Mouse (Mus musculus) liver, embryonic 13.5 days (tissue): ENCODE results near the gene Trpm3. TPM values are rescaled to one million over a fixed set of nuclear protein-coding genes. Genes with fewer than 3 reads are reported as not detected.

Experiments
- ATAC-seq: fragments of 200-750 bp; cut with Nextera tagmentation; 2 replicates; pipeline ENCODE4 v1.8.0; 2017; ENCODE audit warnings: low read depth, mild to moderate bottlenecking, moderate number of reproducible peaks, moderate library complexity
- DNase-seq: peaks from one replicate; pipeline ENCODE4 v3.0.0; 2022
- H3K27ac ChIP-seq: fragments of 300-500 bp; sonication (generic); 2 replicates; pipeline ENCODE4 v1.5.1; 2015; ENCODE audit warnings: moderate library complexity, mild to moderate bottlenecking, inconsistent platforms
- H3K27me3 ChIP-seq: fragments of 300-500 bp; sonication (generic); 2 replicates; pipeline ENCODE4 v1.6.1; 2015; ENCODE audit warnings: mild to moderate bottlenecking, inconsistent platforms
- H3K36me3 ChIP-seq: fragments of 300-500 bp; sonication (generic); 2 replicates; pipeline ENCODE4 v1.6.1; 2015; ENCODE audit warnings: mild to moderate bottlenecking, inconsistent platforms
- H3K4me1 ChIP-seq: fragments of 300-500 bp; sonication (generic); replicated peaks from 2 replicates; pipeline ENCODE4 v1.6.1; 2015; ENCODE audit warnings: inconsistent platforms
- H3K4me2 ChIP-seq: fragments of 300-500 bp; sonication (generic); 2 replicates; pipeline ENCODE4 v1.6.1; 2015; ENCODE audit warnings: inconsistent platforms, mild to moderate bottlenecking, moderate library complexity
- H3K4me3 ChIP-seq: fragments of 300-500 bp; sonication (generic); replicated peaks from 2 replicates; pipeline ENCODE4 v1.5.1; 2015; ENCODE audit warnings: mild to moderate bottlenecking, inconsistent platforms
- H3K9ac ChIP-seq: fragments of 300-500 bp; sonication (generic); 2 replicates; pipeline ENCODE4 v1.6.1; 2015; ENCODE audit warnings: mild to moderate bottlenecking, inconsistent platforms
- H3K9me3 ChIP-seq: fragments of 300-500 bp; sonication (generic); replicated peaks from 2 replicates; pipeline ENCODE4 v1.6.1; 2016; ENCODE audit warnings: inconsistent platforms
- WGBS: fragments of 180-500 bp; shearing (Covaris S2); methylation state at CpG from one replicate; pipeline ENCODE4 v1.1.7; 2015; ENCODE audit not compliant: insufficient replicate concordance; 5-methylcytosine and 5-hydroxymethylcytosine counted together
- polyA plus RNA-seq: library from polyadenylated mRNA; unstranded; fragments of >200 nt; fragmentation: Nextera tagmentation; extraction: Ambion mirVana; gene quantifications from 2 replicates; pipeline ENCODE4 v1.2.1, GENCODE M21; 2015

Trpm3 gene
- polyA plus RNA-seq, 1 experiment from 2014 or later: 0.08 TPM

GRCm38 (mm10) chr19:22657251-22657650 is 518.4 kb downstream of the Trpm3 start:
- WGBS: 62% methylated on average over 4 of the region's 4 CpGs
- no peak overlapping the region for H3K9ac ChIP-seq
- ATAC-seq: no peak

GRCm38 (mm10) chr19:22665401-22665800 is 526.6 kb downstream of the Trpm3 start:
- H3K9me3 ChIP-seq: no peaks in the 10 kb centered on the region
- DNase-seq (no peak), ATAC-seq (no peak)
- no peaks in the 10 kb centered on the region for H3K36me3 ChIP-seq
- H3K4me2 ChIP-seq: no peak overlapping the region
- no peaks in the 10 kb centered on the region for H3K4me1 ChIP-seq
- WGBS: 61% methylated on average over 4 of the region's 4 CpGs
- H3K27me3 ChIP-seq: no peaks in the 10 kb centered on the region
- H3K4me3 ChIP-seq: no peak overlapping the region
- H3K9ac ChIP-seq: no peak overlapping the region
- H3K27ac ChIP-seq: no peak overlapping the region

More at GRCm38 (mm10) chr19:22657251-22657650, 518.4 kb downstream of the Trpm3 start:
- Histone ChIP-seq H3K36me3 (no peaks in the 10 kb centered on the region), H3K4me1 (no peaks in the 10 kb centered on the region), H3K4me2 (no peak overlapping the region), H3K27ac (no peak overlapping the region), H3K9me3 (no peaks in the 10 kb centered on the region), H3K27me3 (no peaks in the 10 kb centered on the region), H3K4me3 (no peak overlapping the region)
- no peak for DNase-seq

DNA sequence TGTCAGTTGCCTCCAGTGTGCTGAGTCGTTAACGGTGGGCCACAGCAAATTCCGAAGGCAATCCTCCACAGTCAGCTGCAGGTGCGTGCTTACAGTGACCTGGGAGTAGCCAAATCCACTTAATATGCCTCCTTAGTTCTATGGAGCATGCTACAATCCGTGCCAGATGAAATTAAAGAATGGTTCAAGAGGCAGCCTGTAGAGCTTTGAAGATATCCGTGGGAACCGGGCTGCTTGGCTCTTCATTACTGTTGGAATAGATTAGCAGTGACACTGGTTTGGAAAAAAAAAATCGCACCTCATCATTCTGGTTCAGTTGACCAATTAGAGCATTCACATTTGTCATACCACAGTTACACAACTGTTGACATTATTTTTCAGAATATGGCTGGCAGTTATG is 531.4 kb downstream of the Trpm3 start:
- whole genome bisulfite sequencing: 71% methylated on average over 8 of the region's 8 CpGs
- H3K9ac ChIP-seq: no peak overlapping the region
- no peak for DNase-seq

DNA sequence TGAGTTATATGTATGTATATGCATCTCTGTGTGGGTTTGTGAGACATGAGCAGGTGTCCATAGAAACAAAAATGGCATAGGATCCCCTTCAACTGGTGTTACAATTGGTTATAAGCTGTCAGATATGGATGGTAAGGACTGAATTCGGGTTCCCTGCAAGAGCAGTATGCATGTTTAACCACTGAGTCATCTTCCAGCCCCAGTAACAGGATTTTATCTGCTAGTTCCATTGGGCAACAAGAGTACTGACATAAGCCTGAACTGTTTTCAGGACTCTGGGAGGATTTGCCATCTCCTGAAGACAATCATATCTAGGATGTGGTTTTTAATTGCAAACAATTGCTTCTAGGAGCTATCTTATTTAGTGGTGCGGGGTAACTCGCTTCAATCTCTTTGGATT is 534.0 kb downstream of the Trpm3 start:
- no peak overlapping the region for H3K4me2 ChIP-seq
- no peak overlapping the region for H3K9ac ChIP-seq
- H3K4me3 ChIP-seq: no peak overlapping the region
- H3K27ac ChIP-seq: no peak overlapping the region
- 69% methylated on average over 3 of the region's 3 CpGs for WGBS
- no peaks in the 10 kb centered on the region for H3K9me3 ChIP-seq
- H3K4me1 ChIP-seq: no peaks in the 10 kb centered on the region
- no peaks in the 10 kb centered on the region for H3K36me3 ChIP-seq
- no peaks in the 10 kb centered on the region for H3K27me3 ChIP-seq
- no peak for DNase-seq
- no peak for ATAC-seq

More for the DNA sequence above, 531.4 kb downstream of the Trpm3 start:
- H3K4me2 ChIP-seq: no peak overlapping the region
- no peaks in the 10 kb centered on the region for H3K4me1 ChIP-seq
- H3K27ac ChIP-seq: no peak overlapping the region
- no peaks in the 10 kb centered on the region for H3K27me3 ChIP-seq
- no peak overlapping the region for H3K4me3 ChIP-seq
- H3K9me3 ChIP-seq: no peaks in the 10 kb centered on the region
- no peaks in the 10 kb centered on the region for H3K36me3 ChIP-seq
- ATAC-seq: no peak

DNA sequence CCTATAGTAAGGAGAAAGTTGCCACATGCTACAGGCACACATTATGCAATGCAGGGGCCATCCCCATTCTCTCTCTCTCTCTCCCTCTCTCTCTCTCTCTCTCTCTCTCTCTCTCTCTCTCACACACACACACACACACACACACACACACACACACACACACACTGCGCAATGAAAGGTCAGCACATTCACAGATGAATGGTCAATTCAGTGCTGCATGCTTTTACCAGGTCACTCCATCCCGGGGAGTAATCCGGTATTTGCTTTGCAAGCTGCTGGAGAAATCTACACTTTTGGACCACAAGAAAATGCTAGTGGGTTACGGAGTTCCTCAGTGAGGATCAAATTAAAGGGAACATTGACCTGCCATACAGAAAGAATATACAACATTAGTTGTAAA is 537.4 kb downstream of the Trpm3 start:
- Histone ChIP-seq H3K27me3 (no peaks in the 10 kb centered on the region), H3K36me3 (no peaks in the 10 kb centered on the region), H3K27ac (no peak overlapping the region), H3K9me3 (no peaks in the 10 kb centered on the region), H3K4me3 (no peak overlapping the region), H3K9ac (no peak overlapping the region), H3K4me1 (no peaks in the 10 kb centered on the region), H3K4me2 (no peak overlapping the region)
- WGBS: 71% methylated on average over 4 of the region's 4 CpGs
- no peak for ATAC-seq
- DNase-seq: no peak

DNA sequence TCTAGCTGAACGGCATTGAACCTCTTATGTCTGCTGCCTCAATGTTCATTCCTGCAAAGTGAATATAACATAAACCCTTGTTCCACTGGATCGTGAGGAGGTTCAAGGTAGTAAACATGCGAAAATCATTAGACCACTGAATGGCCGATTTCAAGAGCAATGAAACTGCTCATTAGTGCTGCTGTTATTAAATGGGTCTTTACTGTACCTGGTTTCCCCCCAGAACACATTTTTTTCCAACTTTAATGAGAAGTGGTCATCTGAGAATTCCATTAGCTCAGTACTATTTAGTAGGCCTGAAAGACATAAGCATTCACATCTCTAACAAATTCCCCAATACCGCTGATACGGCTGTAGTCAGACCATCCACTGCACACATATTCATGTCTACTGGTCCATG is 543.4 kb downstream of the Trpm3 start:
- H3K27ac ChIP-seq: no peak overlapping the region
- DNase-seq (no peak), ATAC-seq (no peak)
- H3K4me1 ChIP-seq: no peaks in the 10 kb centered on the region
- no peaks in the 10 kb centered on the region for H3K9me3 ChIP-seq
- no peak overlapping the region for H3K4me3 ChIP-seq
- H3K9ac ChIP-seq: no peak overlapping the region
- H3K36me3 ChIP-seq: no peaks in the 10 kb centered on the region
- no peaks in the 10 kb centered on the region for H3K27me3 ChIP-seq
- H3K4me2 ChIP-seq: no peak overlapping the region
- 75% methylated on average over 6 of the region's 6 CpGs for WGBS

DNA sequence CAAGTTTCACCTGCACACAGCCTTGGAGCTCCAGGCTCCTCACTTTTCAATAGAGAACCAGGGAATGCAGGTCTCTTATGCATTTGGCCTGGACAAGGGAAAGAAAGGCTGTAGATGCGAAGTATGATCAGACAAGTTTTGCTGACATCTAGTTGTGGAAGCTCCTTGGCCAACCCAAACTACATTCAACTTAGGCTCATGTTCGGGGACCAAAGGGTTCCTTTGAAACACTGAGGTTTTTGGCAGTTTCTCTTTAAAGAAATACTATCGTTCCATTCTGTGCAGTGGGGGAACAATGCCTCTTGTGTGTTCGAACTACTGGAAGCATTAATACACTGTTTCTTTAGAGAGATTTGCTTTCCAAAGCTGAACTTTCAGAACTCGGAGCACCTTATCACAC is 553.1 kb downstream of the Trpm3 start:
- DNase-seq (no peak), ATAC-seq (no peak)
- Histone ChIP-seq H3K27me3 (no peaks in the 10 kb centered on the region), H3K4me2 (no peak overlapping the region), H3K9ac (no peak overlapping the region), H3K27ac (no peak overlapping the region), H3K36me3 (no peaks in the 10 kb centered on the region), H3K4me3 (no peak overlapping the region), H3K4me1 (no peaks in the 10 kb centered on the region), H3K9me3 (no peaks in the 10 kb centered on the region)
- 72% methylated on average over 5 of the region's 5 CpGs for WGBS

GRCm38 (mm10) chr19:22692553-22692952 is 553.7 kb downstream of the Trpm3 start:
- no peak for DNase-seq
- H3K27me3 ChIP-seq: no peaks in the 10 kb centered on the region
- WGBS: 67% methylated on average over 4 of the region's 4 CpGs

GRCm38 (mm10) chr19:22692956-22693355 is 554.1 kb downstream of the Trpm3 start:
- DNase-seq (no peak), ATAC-seq (no peak)
- H3K27ac ChIP-seq: no peak overlapping the region
- H3K4me3 ChIP-seq: no peak overlapping the region
- H3K4me1 ChIP-seq: no peaks in the 10 kb centered on the region
- no peaks in the 10 kb centered on the region for H3K9me3 ChIP-seq
- no peaks in the 10 kb centered on the region for H3K27me3 ChIP-seq
- H3K9ac ChIP-seq: no peak overlapping the region
- H3K36me3 ChIP-seq: no peaks in the 10 kb centered on the region
- H3K4me2 ChIP-seq: no peak overlapping the region
- 56% methylated on average over 5 of the region's 5 CpGs for WGBS

More at GRCm38 (mm10) chr19:22692553-22692952, 553.7 kb downstream of the Trpm3 start:
- no peak overlapping the region for H3K4me3 ChIP-seq
- H3K27ac ChIP-seq: no peak overlapping the region
- H3K36me3 ChIP-seq: no peaks in the 10 kb centered on the region
- no peak overlapping the region for H3K9ac ChIP-seq
- ATAC-seq: no peak
- H3K4me1 ChIP-seq: no peaks in the 10 kb centered on the region
- no peak overlapping the region for H3K4me2 ChIP-seq
- no peaks in the 10 kb centered on the region for H3K9me3 ChIP-seq

DNA sequence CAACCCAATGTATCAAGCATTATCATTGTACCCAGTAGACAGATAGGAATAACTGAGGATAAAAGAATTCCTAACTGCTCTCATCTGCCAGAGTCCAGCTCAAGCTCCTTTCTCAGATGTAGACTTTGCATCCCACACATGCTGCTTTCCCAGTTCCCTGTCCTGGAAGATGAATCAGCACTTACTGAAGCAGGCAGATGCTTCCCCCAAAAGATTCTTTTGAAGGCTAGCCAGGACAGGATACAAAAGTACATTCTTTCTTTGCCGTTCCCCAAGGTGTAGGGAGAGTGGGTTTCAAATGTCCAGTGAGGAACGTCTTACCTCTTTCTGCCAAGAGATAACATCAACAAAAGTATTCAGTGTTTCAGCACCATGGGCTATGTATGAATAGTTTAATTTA is 556.6 kb downstream of the Trpm3 start:
- no peak for DNase-seq
- ATAC-seq: no peak
- Histone ChIP-seq H3K9me3 (no peaks in the 10 kb centered on the region), H3K27ac (no peak overlapping the region), H3K9ac (no peak overlapping the region), H3K4me1 (no peaks in the 10 kb centered on the region), H3K4me3 (no peak overlapping the region), H3K36me3 (no peaks in the 10 kb centered on the region), H3K4me2 (no peak overlapping the region), H3K27me3 (no peaks in the 10 kb centered on the region)
- WGBS: 59% methylated on average over 2 of the region's 2 CpGs

- ATAC-seq: no peak
- H3K9me3 ChIP-seq: no peaks in the 10 kb centered on the region
- no peak for DNase-seq
- H3K9ac ChIP-seq: no peak overlapping the region
- H3K4me2 ChIP-seq: no peak overlapping the region
- H3K4me1 ChIP-seq: no peaks in the 10 kb centered on the region
- H3K27ac ChIP-seq: no peak overlapping the region
- 60% methylated on average over 4 of the region's 4 CpGs for WGBS
- H3K36me3 ChIP-seq: no peaks in the 10 kb centered on the region
- no peak overlapping the region for H3K4me3 ChIP-seq
- H3K27me3 ChIP-seq: no peaks in the 10 kb centered on the region
These were observed 559.9 kb downstream of the Trpm3 start for GRCm38 (mm10) chr19:22698737-22699136.

GRCm38 (mm10) chr19:22700871-22701651 is 562.2 kb downstream of the Trpm3 start:
- Histone ChIP-seq H3K9me3 (no peaks in the 10 kb centered on the region), H3K36me3 (no peaks in the 10 kb centered on the region), H3K27me3 (no peaks in the 10 kb centered on the region), H3K27ac (no peak overlapping the region), H3K4me1 (no peaks in the 10 kb centered on the region), H3K4me3 (no peak overlapping the region), H3K4me2 (no peak overlapping the region), H3K9ac (no peak overlapping the region)
- ATAC-seq (no peak), DNase-seq (no peak)
- 53% methylated on average over 5 of the region's 5 CpGs for WGBS
